Mouse (Mus musculus) testis, adult 2 months (tissue): Measurements from ENCODE around the gene Elavl2.

Experiments
- CTCF ChIP-seq: fragments of 200-500 bp; IDR thresholded peaks from 2 replicates; pipeline ENCODE4 v1.5.1; 2012; ENCODE audit warnings: low read depth, mild to moderate bottlenecking, inconsistent platforms, low read length, moderate library complexity; ENCODE audit not compliant: control insufficient read depth, insufficient read depth, insufficient replicate concordance
- POLR2A ChIP-seq: fragments of 200-500 bp; IDR thresholded peaks from 2 replicates; pipeline ENCODE4 v1.6.1; 2012; ENCODE audit warnings: low read depth, mild to moderate bottlenecking, inconsistent platforms, low read length, moderate library complexity; ENCODE audit not compliant: control insufficient read depth

DNA sequence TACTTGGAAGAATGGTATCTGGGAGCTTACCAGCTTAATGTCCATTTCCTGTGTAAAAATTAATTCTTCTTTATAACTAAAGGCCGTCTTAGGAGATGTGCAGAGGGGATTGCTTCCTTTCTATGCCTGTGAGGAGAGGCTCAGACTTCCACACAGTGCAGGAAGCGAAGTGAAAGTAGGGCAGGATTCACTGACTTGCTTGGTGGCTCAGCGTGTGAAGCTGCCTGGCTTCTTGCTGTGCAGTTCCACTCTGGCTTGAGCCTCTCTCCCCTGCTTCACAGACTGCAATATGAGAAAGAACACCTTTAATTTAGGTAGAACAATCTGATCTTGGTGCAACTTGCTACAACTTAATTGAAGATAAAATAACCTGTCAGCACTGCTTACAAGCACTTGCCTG, 172.2 kb downstream of the Elavl2 start:
- TF ChIP-seq CTCF, result no peak
- TF ChIP-seq POLR2A, result no peak
